Mouse (Mus musculus): ENCODE data around the gene Dlg5.

DNA sequence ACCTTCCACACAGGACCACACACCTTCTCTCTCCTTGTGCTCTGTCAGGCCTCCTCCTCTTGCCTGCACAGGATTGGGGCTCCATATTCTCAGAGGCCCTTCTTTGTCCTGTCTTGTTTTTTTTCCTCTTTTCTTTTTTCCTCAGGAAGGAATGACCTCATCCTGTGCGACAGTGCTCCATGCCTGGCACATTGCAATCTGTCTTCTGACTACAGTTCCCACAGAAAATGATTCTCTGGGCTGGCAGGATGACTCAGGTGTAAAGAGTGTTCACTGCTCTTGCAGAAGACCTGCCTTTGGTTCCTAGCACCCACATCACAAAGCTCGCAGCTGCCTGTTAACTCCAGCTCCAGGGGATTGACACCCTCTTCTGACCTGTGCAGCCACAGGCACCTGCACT lies 4.2 kb upstream of the Dlg5 start:
- TF ChIP-seq CTCF (IDR thresholded peaks at IDR 0.05) (no peak), EP300 (IDR thresholded peaks at IDR 0.05) (no peak)
